In genomic region chr2:157478651-157479050, GRCm38 (mm10) we compare ENCODE assay signal across 21 mouse cellular contexts.
DNase-seq lines count a peak whose midpoint lies in the region; ATAC-seq lines count a peak whose summit lies in the region.
"Had no signal": no experiment of that assay in that cellular context is flagged by ENCODE, and none has a peak within 500 bp of the region (broad histone marks: within the 10 kb centered on the region; RNA-seq: fewer than 3 reads in every experiment).

No protein-coding gene starts in this region.

- H3K4me1 ChIP-seq in forebrain, embryonic 10.5 days, result peaks cover 99% of the 10 kb centered on the region
- H3K4me1 ChIP-seq in forebrain, embryonic 11.5 days (replicated peaks; ENCODE audit: control insufficient read depth, insufficient read depth, low read length), result peaks cover 50% of the 10 kb centered on the region
- H3K4me1 ChIP-seq in midbrain, embryonic 10.5 days, result peaks cover 98% of the 10 kb centered on the region
- peaks cover 74% of the 10 kb centered on the region for H3K4me1 ChIP-seq in midbrain, embryonic 14.5 days (ENCODE audit: control insufficient read depth, insufficient read depth, low read length)
- H3K4me1 ChIP-seq in forebrain, embryonic 13.5 days, result peaks cover 82% of the 10 kb centered on the region
- peaks cover 72% of the 10 kb centered on the region for H3K4me1 ChIP-seq in midbrain, embryonic 16.5 days (ENCODE audit: control insufficient read depth, insufficient read depth, low read length)
- H3K4me1 ChIP-seq: liver, embryonic 15.5 days had no signal

- H3K27ac ChIP-seq in forebrain, embryonic 10.5 days, result peak overlapping the region; percentile 92
- H3K27ac ChIP-seq in forebrain, embryonic 11.5 days (ENCODE audit: low read depth, low read length), result no peak overlapping the region
- H3K27ac ChIP-seq in midbrain, embryonic 10.5 days (replicated peaks), result peak overlapping the region; percentile 61
- no peak overlapping the region for H3K27ac ChIP-seq in midbrain, embryonic 14.5 days (replicated peaks; ENCODE audit: low read depth, low read length)
- peak overlapping the region; percentile 7; the same call in 1 of the 2 replicates for H3K27ac ChIP-seq in forebrain, embryonic 13.5 days
- peak overlapping the region; percentile 53 for H3K27ac ChIP-seq in midbrain, embryonic 16.5 days (ENCODE audit: low read length)
- H3K27ac ChIP-seq: heart, embryonic 13.5 days; liver, embryonic 15.5 days; stomach, embryonic 15.5 days had no signal

- H3K36me3 ChIP-seq in forebrain, embryonic 10.5 days (replicated peaks), result no peaks in the 10 kb centered on the region
- H3K36me3 ChIP-seq in forebrain, embryonic 11.5 days (ENCODE audit: control insufficient read depth, insufficient read depth, low read length), result no peaks in the 10 kb centered on the region
- H3K36me3 ChIP-seq in midbrain, embryonic 10.5 days, result no peaks in the 10 kb centered on the region
- H3K36me3 ChIP-seq in midbrain, embryonic 14.5 days (ENCODE audit: control insufficient read depth, insufficient read depth, low read length), result no peaks in the 10 kb centered on the region
- no peaks in the 10 kb centered on the region for H3K36me3 ChIP-seq in forebrain, embryonic 13.5 days (ENCODE audit: poor library complexity, severe bottlenecking)
- no peaks in the 10 kb centered on the region for H3K36me3 ChIP-seq in midbrain, embryonic 16.5 days (ENCODE audit: control insufficient read depth, insufficient read depth, low read length)
- H3K36me3 ChIP-seq: G1E; heart, embryonic 13.5 days; liver, embryonic 15.5 days; stomach, embryonic 15.5 days had no signal

- H3K9ac ChIP-seq in forebrain, embryonic 11.5 days (ENCODE audit: low read length), result no peak overlapping the region
- no peak overlapping the region; the same call in 1 of the 2 replicates for H3K9ac ChIP-seq in midbrain, embryonic 14.5 days (replicated peaks; ENCODE audit: low read length)
- H3K9ac ChIP-seq in forebrain, embryonic 13.5 days, result no peak overlapping the region
- H3K9ac ChIP-seq in midbrain, embryonic 16.5 days (ENCODE audit: low read depth, low read length), result 0 out of 2 replicates have a peak overlapping the region, but pooled peaks have one; percentile 10
- H3K9ac ChIP-seq: heart, embryonic 13.5 days; liver, embryonic 15.5 days; stomach, embryonic 15.5 days had no signal

- H3K27me3 ChIP-seq in forebrain, embryonic 10.5 days (ENCODE audit: poor library complexity, severe bottlenecking), result peaks cover 41% of the 10 kb centered on the region
- no peaks in the 10 kb centered on the region for H3K27me3 ChIP-seq in forebrain, embryonic 11.5 days (ENCODE audit: control insufficient read depth, insufficient read depth, low read length)
- peaks cover 65% of the 10 kb centered on the region for H3K27me3 ChIP-seq in midbrain, embryonic 10.5 days (ENCODE audit: low read depth, poor library complexity, severe bottlenecking)
- H3K27me3 ChIP-seq in midbrain, embryonic 14.5 days (ENCODE audit: control insufficient read depth, insufficient read depth, low read length), result no peaks in the 10 kb centered on the region
- H3K27me3 ChIP-seq in forebrain, embryonic 13.5 days, result no peaks in the 10 kb centered on the region
- no peaks in the 10 kb centered on the region for H3K27me3 ChIP-seq in midbrain, embryonic 16.5 days (ENCODE audit: control insufficient read depth, insufficient read depth, low read depth, low read length)
- H3K27me3 ChIP-seq: stomach, embryonic 15.5 days had no signal

- H3K4me2 ChIP-seq in forebrain, embryonic 11.5 days (ENCODE audit: low read depth, low read length, severe bottlenecking), result no peak overlapping the region
- H3K4me2 ChIP-seq in midbrain, embryonic 14.5 days (ENCODE audit: low read length), result no peak overlapping the region
- no peak overlapping the region for H3K4me2 ChIP-seq in forebrain, embryonic 13.5 days
- H3K4me2 ChIP-seq in midbrain, embryonic 16.5 days (ENCODE audit: low read length), result no peak overlapping the region
- H3K4me2 ChIP-seq: heart, embryonic 13.5 days; liver, embryonic 15.5 days; stomach, embryonic 15.5 days had no signal

- no peak for DNase-seq in forebrain, embryonic 10.5 days (ENCODE audit: extremely low spot score, low spot score)
- DNase-seq in forebrain, embryonic 11.5 days (ENCODE audit: low spot score), result no peak
- no peak for DNase-seq in midbrain, embryonic 10.5 days (ENCODE audit: low spot score)
- no peak for DNase-seq in midbrain, embryonic 14.5 days
- DNase-seq in thymus, postnatal 10 days (ENCODE audit: low spot score in 2 of 2), result no peak
- no peak for DNase-seq in urinary bladder, postnatal 14 days (ENCODE audit: low spot score)
- DNase-seq: cerebellum, adult 11-12 months; cerebellum, postnatal 36 days; heart, adult 11 months; heart, postnatal 36 days; kidney, adult 9 months; lung, postnatal 10 days; thymus, postnatal 14 days had no signal

- no peaks in the 10 kb centered on the region for H3K9me3 ChIP-seq in forebrain, embryonic 10.5 days
- H3K9me3 ChIP-seq in forebrain, embryonic 11.5 days (ENCODE audit: control insufficient read depth, low read length), result no peaks in the 10 kb centered on the region
- no peaks in the 10 kb centered on the region for H3K9me3 ChIP-seq in midbrain, embryonic 10.5 days (replicated peaks)
- H3K9me3 ChIP-seq in midbrain, embryonic 14.5 days (ENCODE audit: control insufficient read depth, low read length), result no peaks in the 10 kb centered on the region
- no peaks in the 10 kb centered on the region for H3K9me3 ChIP-seq in forebrain, embryonic 13.5 days (replicated peaks)
- no peaks in the 10 kb centered on the region for H3K9me3 ChIP-seq in midbrain, embryonic 16.5 days (replicated peaks; ENCODE audit: control insufficient read depth, low read length, poor library complexity, severe bottlenecking)
- H3K9me3 ChIP-seq: G1E; heart, embryonic 13.5 days; liver, embryonic 15.5 days; stomach, embryonic 15.5 days had no signal

- no peak overlapping the region for H3K4me3 ChIP-seq in forebrain, embryonic 10.5 days
- no peak overlapping the region for H3K4me3 ChIP-seq in forebrain, embryonic 11.5 days (ENCODE audit: low read depth, low read length)
- H3K4me3 ChIP-seq in midbrain, embryonic 10.5 days, result no peak overlapping the region
- H3K4me3 ChIP-seq in midbrain, embryonic 14.5 days (replicated peaks; ENCODE audit: low read depth, low read length), result no peak overlapping the region
- no peak overlapping the region for H3K4me3 ChIP-seq in forebrain, embryonic 13.5 days
- no peak overlapping the region for H3K4me3 ChIP-seq in midbrain, embryonic 16.5 days (ENCODE audit: low read depth, low read length)
- H3K4me3 ChIP-seq: heart, embryonic 13.5 days; liver, embryonic 15.5 days; myocyte; stomach, embryonic 15.5 days had no signal

- ATAC-seq in forebrain, embryonic 11.5 days (replicated peaks; ENCODE audit: low FRiP score), result no peak
- ATAC-seq in midbrain, embryonic 14.5 days (ENCODE audit: low FRiP score, low TSS enrichment), result no peak
- ATAC-seq in forebrain, embryonic 13.5 days, result no peak
- ATAC-seq in midbrain, embryonic 16.5 days, result no peak
- ATAC-seq: CD4-positive, CD25-positive, alpha-beta regulatory T cell, adult 4 months had no signal

- WGBS in forebrain, embryonic 10.5 days, result 77% methylated on average over 8 of the region's 8 CpGs
- WGBS in forebrain, embryonic 11.5 days, result 68% methylated on average over 8 of the region's 8 CpGs
- 61% methylated on average over 8 of the region's 8 CpGs for WGBS in midbrain, embryonic 10.5 days
- WGBS in midbrain, embryonic 14.5 days, result 37% methylated on average over 8 of the region's 8 CpGs
- 59% methylated on average over 8 of the region's 8 CpGs for WGBS in forebrain, embryonic 13.5 days
- WGBS in midbrain, embryonic 16.5 days, result 46% methylated on average over 8 of the region's 8 CpGs

Comparison
In these comparisons a context has a peak if more than half of its experiments do, and no peak if none do; other contexts are left out.
1. H3K27ac ChIP-seq: peak in forebrain, embryonic 10.5 days (single experiment), midbrain, embryonic 10.5 days (single experiment), forebrain, embryonic 13.5 days (single experiment) and midbrain, embryonic 16.5 days (single experiment); none in forebrain, embryonic 11.5 days (single experiment) and midbrain, embryonic 14.5 days (single experiment).